Mouse (Mus musculus): ENCODE results near the gene Psg23.
"Not testable (repeated sequence)": the region's sequence is repeated elsewhere in the genome, so short reads cannot be mapped to it uniquely, and the experiment has no call there.

The Psg23 gene

GRCm38 (mm10) chr7:18616401-18616800 lies at the start of gene Psg23:
Gene Psg23 (minus strand): TSS chr7:18616501.
- not testable (repeated sequence) for DNase-seq (ENCODE audit: low spot score in 2 of 2)

- not testable (repeated sequence) for DNase-seq (ENCODE audit: low spot score in 2 of 2)
Measured at GRCm38 (mm10) chr7:18656625-18657024, 40.3 kb upstream of the Psg23 start, which contains the start of gene Psg21. Gene Psg21 (minus strand): TSS chr7:18656725.

- not testable (repeated sequence) for DNase-seq (ENCODE audit: low spot score in 2 of 2)
Measured at GRCm38 (mm10) chr7:18626921-18627320, 10.6 kb upstream of the Psg23 start.

- DNase-seq (ENCODE audit: low spot score in 2 of 2), result no peak
Measured at GRCm38 (mm10) chr7:18567205-18567604, 49.1 kb downstream of the Psg23 start, which contains the start of gene Psg27. Gene Psg27 (minus strand): TSS chr7:18567305.

GRCm38 (mm10) chr7:18559850-18560249 lies 56.5 kb downstream of the Psg23 start:
- DNase-seq (ENCODE audit: low spot score in 2 of 2), result no peak
